Mouse (Mus musculus): Measurements from ENCODE around the gene Laptm4a. TPM values are rescaled to one million over a fixed set of nuclear protein-coding genes. Genes with fewer than 3 reads are reported as not detected.
A peak's percentile ranks its signal among the peaks of the same experiment; 100 is the strongest.

Laptm4a gene
- polyA plus RNA-seq, 1 experiment from 2014 or later, result 313 TPM

DNA sequence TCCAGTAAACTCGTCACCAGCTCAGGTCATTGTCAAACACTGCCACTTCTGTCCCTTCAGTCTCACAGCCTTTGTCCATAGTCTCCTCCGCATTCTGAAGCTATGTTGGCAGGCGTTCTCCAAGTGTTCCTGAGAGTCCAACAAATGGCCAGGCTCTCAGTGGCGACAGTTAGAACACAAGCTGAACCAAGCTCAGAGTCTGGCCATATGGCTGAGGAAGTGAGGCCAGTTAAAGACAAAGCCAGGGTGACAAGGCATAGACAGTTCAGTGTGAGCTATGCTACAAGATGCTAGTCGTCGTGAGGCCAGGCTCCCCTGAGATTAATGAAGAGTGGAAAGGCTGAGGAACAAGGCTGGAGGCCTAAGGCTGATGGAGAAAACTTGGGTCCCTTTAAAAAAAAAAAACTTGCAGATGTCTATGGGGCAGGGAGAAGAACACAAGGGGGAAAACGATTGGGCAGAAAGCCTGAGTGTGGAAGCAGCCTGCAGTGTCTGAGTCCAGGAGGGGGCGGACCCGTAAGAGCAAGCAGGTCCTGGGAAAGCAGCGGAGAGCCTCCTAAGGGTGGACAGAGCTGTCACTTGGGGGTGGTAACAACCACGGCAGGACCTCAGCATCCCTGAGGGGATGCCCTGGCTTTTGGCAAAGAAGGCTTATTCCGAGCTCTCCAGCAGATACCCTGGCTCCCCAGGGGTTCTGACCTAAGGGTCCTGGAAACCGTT, 36.9 kb upstream of the Laptm4a start:
- H3K4me3 ChIP-seq (ENCODE audit: low read length), result no peak overlapping the region
- peak; percentile 59; the same call in 1 of the 2 replicates for ATAC-seq (replicated peaks; ENCODE audit: extremely low read depth, insufficient read depth, low FRiP score)
- H3K9ac ChIP-seq (ENCODE audit: low read length), result no peak overlapping the region
- no peaks in the 10 kb centered on the region for H3K36me3 ChIP-seq (ENCODE audit: control insufficient read depth, insufficient read depth)
- no peaks in the 10 kb centered on the region for H3K9me3 ChIP-seq (replicated peaks; ENCODE audit: control insufficient read depth, low read length)
- 26% methylated on average over 13 of the region's 13 CpGs for WGBS
- H3K4me1 ChIP-seq (ENCODE audit: control insufficient read depth, insufficient read depth, low read length), result peaks cover 20% of the 10 kb centered on the region
- peak overlapping the region; percentile 38 for H3K4me2 ChIP-seq (ENCODE audit: low read depth, low read length)
- no peaks in the 10 kb centered on the region for H3K27me3 ChIP-seq (ENCODE audit: control insufficient read depth, insufficient read depth, low read length)
- H3K27ac ChIP-seq (ENCODE audit: low read length), result peak overlapping the region; percentile 66

DNA sequence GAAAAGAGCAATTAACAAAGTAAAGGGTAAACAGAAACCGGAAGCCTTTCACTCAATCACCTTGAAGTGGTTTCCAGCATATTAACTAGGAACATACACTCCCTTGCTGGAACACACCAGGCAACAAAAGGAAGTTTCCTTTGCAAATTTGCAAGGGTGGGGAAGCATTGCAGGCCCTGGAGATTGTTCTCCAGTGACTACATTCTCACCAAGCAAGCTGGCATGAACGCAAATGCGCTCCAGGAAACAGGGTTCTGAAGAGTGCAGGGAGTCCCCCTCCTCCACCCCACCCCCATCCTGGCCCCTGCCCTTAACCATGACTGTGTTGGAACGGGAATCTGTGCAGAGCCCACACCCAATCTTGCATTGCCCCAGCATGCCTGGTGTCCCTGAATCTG, 36.3 kb upstream of the Laptm4a start:
- Histone ChIP-seq H3K27me3 (ENCODE audit: control insufficient read depth, insufficient read depth, low read length) (no peaks in the 10 kb centered on the region), H3K9me3 (replicated peaks; ENCODE audit: control insufficient read depth, low read length) (no peaks in the 10 kb centered on the region), H3K9ac (ENCODE audit: low read length) (no peak overlapping the region), H3K4me1 (ENCODE audit: control insufficient read depth, insufficient read depth, low read length) (peaks cover 21% of the 10 kb centered on the region), H3K4me3 (ENCODE audit: low read length) (no peak overlapping the region), H3K36me3 (ENCODE audit: control insufficient read depth, insufficient read depth) (no peaks in the 10 kb centered on the region), H3K27ac (ENCODE audit: low read length) (peak overlapping the region; percentile 66), H3K4me2 (ENCODE audit: low read depth, low read length) (peak overlapping the region; percentile 38)
- ATAC-seq (replicated peaks; ENCODE audit: extremely low read depth, insufficient read depth, low FRiP score), result peak; percentile 64; the same call in 1 of the 2 replicates
- WGBS, result 20% methylated on average over 4 of the region's 4 CpGs

DNA sequence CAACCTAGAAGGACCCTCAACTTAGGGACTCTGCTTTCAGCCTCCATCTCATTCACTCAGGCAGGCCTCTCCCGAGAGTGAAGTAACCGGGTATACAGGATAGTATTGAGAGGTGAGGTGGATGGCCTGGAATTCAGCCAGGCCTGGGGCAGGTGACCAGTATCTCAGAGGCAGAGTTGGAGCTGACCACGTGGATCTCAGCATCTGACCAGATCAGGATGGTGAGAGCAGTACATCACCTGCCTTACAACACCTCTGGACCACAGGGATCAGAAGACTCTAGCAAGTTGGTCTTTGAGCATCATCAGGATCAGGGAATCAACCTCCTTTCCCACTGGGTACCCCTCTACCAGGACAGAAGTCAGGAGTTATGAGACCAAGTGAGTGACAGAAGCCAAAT, 35.5 kb upstream of the Laptm4a start:
- Histone ChIP-seq H3K27me3 (ENCODE audit: control insufficient read depth, insufficient read depth, low read length) (no peaks in the 10 kb centered on the region), H3K4me3 (ENCODE audit: low read length) (no peak overlapping the region), H3K9ac (ENCODE audit: low read length) (no peak overlapping the region), H3K36me3 (ENCODE audit: control insufficient read depth, insufficient read depth) (no peaks in the 10 kb centered on the region), H3K4me2 (ENCODE audit: low read depth, low read length) (no peak overlapping the region), H3K27ac (ENCODE audit: low read length) (peak overlapping the region; percentile 66), H3K4me1 (ENCODE audit: control insufficient read depth, insufficient read depth, low read length) (peaks cover 21% of the 10 kb centered on the region), H3K9me3 (replicated peaks; ENCODE audit: control insufficient read depth, low read length) (no peaks in the 10 kb centered on the region)
- WGBS, result 39% methylated on average over 3 of the region's 3 CpGs
- no peak for ATAC-seq (replicated peaks; ENCODE audit: extremely low read depth, insufficient read depth, low FRiP score)

DNA sequence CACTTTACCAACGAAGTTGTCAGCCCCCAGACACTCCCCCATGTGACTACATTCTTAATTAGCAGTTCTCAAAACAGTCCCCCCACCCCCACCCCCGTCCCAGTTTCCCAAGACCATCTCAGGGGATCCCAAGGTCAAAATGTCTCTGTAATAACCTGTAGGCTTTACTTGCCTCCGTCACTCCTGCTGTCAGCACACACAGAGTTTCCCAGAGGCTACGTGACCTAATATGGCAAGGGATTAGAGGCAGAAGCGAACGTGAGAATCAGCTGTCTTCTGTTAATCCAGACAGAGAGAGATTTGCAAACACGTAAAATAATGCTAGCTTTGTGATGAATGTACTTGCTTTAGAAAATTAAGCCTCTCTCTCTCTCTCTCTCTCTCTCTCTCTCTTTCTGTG, 33.0 kb upstream of the Laptm4a start:
- H3K9ac ChIP-seq (ENCODE audit: low read length), result no peak overlapping the region
- no peaks in the 10 kb centered on the region for H3K27me3 ChIP-seq (ENCODE audit: control insufficient read depth, insufficient read depth, low read length)
- no peak overlapping the region for H3K4me2 ChIP-seq (ENCODE audit: low read depth, low read length)
- 36% methylated on average over 7 of the region's 7 CpGs for WGBS
- no peaks in the 10 kb centered on the region for H3K36me3 ChIP-seq (ENCODE audit: control insufficient read depth, insufficient read depth)
- ATAC-seq (replicated peaks; ENCODE audit: extremely low read depth, insufficient read depth, low FRiP score), result no peak
- peaks cover 21% of the 10 kb centered on the region for H3K4me1 ChIP-seq (ENCODE audit: control insufficient read depth, insufficient read depth, low read length)
- no peaks in the 10 kb centered on the region for H3K9me3 ChIP-seq (replicated peaks; ENCODE audit: control insufficient read depth, low read length)
- no peak overlapping the region; the same call in 1 of the 2 replicates for H3K27ac ChIP-seq (ENCODE audit: low read length)
- H3K4me3 ChIP-seq (ENCODE audit: low read length), result no peak overlapping the region

DNA sequence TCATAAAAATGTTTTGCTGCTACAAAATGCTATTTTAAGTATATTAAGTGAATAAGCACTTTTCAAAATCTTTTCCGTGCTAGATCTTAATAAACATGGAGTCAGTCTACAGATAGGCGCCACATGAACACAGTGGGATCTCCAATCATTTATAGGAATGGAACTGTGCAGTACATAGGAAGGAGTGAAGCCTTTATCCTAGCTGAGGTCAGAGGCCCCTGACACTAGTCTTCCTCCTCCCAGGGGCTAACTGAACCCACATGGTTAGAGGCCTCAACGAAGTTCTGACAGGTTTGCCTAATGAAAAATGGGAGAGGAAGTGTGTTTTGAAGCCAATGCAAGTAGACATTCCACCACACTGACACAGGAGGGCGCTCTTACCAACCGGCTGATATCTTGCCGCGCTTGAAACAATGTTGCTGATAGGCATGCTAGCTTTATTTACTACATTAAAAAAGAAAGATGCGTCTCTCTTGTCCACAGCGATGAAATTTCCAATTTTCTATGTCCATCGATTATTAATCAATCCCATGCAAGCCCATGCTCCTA, 32.3 kb upstream of the Laptm4a start:
- H3K4me1 ChIP-seq (ENCODE audit: control insufficient read depth, insufficient read depth, low read length), result peaks cover 21% of the 10 kb centered on the region
- H3K4me2 ChIP-seq (ENCODE audit: low read depth, low read length), result no peak overlapping the region
- no peaks in the 10 kb centered on the region for H3K36me3 ChIP-seq (ENCODE audit: control insufficient read depth, insufficient read depth)
- no peak overlapping the region for H3K27ac ChIP-seq (ENCODE audit: low read length)
- H3K4me3 ChIP-seq (ENCODE audit: low read length), result no peak overlapping the region
- WGBS, result 16% methylated on average over 10 of the region's 10 CpGs
- H3K27me3 ChIP-seq (ENCODE audit: control insufficient read depth, insufficient read depth, low read length), result no peaks in the 10 kb centered on the region
- no peak overlapping the region for H3K9ac ChIP-seq (ENCODE audit: low read length)
- no peaks in the 10 kb centered on the region for H3K9me3 ChIP-seq (replicated peaks; ENCODE audit: control insufficient read depth, low read length)
- ATAC-seq (replicated peaks; ENCODE audit: extremely low read depth, insufficient read depth, low FRiP score), result no peak

DNA sequence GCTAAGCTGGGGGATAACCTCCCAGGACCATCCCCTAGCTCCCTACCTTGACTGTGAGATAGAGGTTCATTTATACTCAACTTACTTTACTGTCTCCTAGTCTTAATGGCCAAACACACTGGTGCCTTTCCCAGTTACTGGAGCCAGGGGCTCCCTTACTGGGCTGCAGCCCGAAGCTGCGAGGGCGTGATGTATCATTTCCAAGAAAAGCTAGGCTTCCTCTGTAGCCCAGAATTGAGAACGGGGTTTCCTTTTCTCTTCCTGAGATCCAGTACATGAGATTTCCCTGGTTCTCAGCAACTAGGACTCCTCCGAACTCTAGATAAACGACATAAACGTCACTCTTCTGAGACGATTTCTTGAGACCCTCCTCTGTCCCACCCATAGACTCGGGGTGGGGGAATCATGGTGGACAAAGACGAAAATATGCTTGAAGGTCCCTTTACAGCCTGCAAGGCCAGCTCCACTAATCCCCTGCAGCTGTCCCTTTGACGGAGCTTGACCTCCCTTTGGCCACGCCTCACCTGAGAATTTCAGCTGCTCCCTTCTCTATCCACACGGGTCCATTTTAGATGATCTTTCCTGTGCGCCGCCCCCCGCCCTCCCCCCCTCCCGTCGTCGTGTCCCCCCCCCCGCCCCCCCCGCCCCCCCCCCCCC, 28.5 kb upstream of the Laptm4a start:
- WGBS, result 40% methylated on average over 13 of the region's 21 CpGs
- 0 out of 2 replicates have a peak, but pooled peaks cover 9% of the 10 kb centered on the region for H3K4me1 ChIP-seq (ENCODE audit: control insufficient read depth, insufficient read depth, low read length)
- H3K9ac ChIP-seq (ENCODE audit: low read length), result no peak overlapping the region
- H3K27ac ChIP-seq (ENCODE audit: low read length), result no peak overlapping the region
- peak overlapping the region; percentile 52 for H3K4me2 ChIP-seq (ENCODE audit: low read depth, low read length)
- no peaks in the 10 kb centered on the region for H3K27me3 ChIP-seq (ENCODE audit: control insufficient read depth, insufficient read depth, low read length)
- ATAC-seq (replicated peaks; ENCODE audit: extremely low read depth, insufficient read depth, low FRiP score), result no peak
- H3K4me3 ChIP-seq (ENCODE audit: low read length), result no peak overlapping the region; the same call in 1 of the 2 replicates
- H3K9me3 ChIP-seq (replicated peaks; ENCODE audit: control insufficient read depth, low read length), result no peaks in the 10 kb centered on the region
- no peaks in the 10 kb centered on the region for H3K36me3 ChIP-seq (ENCODE audit: control insufficient read depth, insufficient read depth)

DNA sequence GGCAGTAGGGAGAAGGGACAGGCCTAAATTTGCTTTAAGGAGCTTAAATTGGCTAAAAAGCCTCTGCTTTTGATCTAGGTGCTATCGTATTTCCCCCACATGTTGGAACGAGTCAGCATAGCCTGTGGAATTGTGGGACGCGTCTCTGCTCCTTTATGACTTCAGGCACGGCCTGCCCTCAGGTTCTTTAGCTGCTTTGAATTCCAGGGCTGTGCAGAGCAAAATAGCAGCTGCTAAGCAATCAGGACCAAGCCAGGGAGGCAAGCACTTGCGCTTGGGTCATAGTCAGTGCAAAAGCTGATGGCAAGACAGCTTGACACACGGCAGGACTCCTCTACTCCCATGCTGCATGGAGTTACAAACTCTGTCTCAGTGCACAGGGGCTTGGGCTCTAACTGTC, 24.3 kb upstream of the Laptm4a start:
- Histone ChIP-seq H3K4me1 (ENCODE audit: control insufficient read depth, insufficient read depth, low read length) (peaks cover 18% of the 10 kb centered on the region), H3K4me3 (ENCODE audit: low read length) (no peak overlapping the region), H3K9ac (ENCODE audit: low read length) (no peak overlapping the region), H3K27ac (ENCODE audit: low read length) (peak overlapping the region; percentile 72), H3K4me2 (ENCODE audit: low read depth, low read length) (no peak overlapping the region), H3K9me3 (replicated peaks; ENCODE audit: control insufficient read depth, low read length) (no peaks in the 10 kb centered on the region), H3K36me3 (ENCODE audit: control insufficient read depth, insufficient read depth) (no peaks in the 10 kb centered on the region), H3K27me3 (ENCODE audit: control insufficient read depth, insufficient read depth, low read length) (no peaks in the 10 kb centered on the region)
- 27% methylated on average over 7 of the region's 7 CpGs for WGBS
- peak; percentile 67 for ATAC-seq (replicated peaks; ENCODE audit: extremely low read depth, insufficient read depth, low FRiP score)

DNA sequence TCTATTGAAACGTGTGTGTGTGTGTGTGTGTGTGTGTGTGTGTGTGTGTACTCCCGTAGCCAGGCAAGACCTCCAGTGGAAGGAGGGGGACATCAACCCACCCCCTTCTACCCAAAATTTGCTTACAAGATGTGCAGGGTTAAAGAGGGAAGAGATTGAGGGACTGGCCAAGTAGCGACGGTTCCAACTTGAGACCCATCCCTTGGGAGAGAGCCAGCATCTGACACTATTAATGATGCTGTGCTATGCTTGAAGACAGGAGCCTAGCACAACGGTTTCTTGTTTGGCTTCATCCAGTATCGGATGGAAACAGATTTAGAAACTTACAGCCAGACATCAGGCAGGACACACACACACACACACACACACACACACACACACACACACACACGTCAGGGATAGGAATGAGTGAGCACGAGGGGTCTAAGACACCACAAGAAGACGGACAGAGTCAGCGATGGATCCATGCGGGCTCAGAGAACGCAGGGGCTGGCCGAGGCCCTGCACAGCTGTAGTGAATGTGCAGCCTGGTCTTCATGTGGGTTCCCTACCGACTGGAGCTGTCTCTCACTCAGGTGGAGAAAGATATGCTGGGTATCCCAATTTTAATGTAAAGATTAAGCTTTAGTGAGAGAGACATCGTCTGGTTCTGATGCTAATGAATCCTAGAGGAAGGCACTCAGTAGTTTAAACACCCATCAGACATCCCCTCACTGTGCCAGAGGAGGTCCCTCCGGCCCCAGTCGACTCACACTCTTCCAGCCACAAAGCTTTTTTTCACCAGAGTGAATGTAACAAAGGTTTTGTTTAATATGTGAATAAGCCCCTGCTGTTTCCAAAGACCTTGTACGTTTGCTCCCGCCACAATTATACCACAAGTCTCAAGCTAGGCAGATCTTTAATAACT, 22.3 kb upstream of the Laptm4a start:
- Histone ChIP-seq H3K27ac (ENCODE audit: low read length) (no peak overlapping the region), H3K9me3 (replicated peaks; ENCODE audit: control insufficient read depth, low read length) (no peaks in the 10 kb centered on the region), H3K4me1 (ENCODE audit: control insufficient read depth, insufficient read depth, low read length) (peaks cover 18% of the 10 kb centered on the region), H3K9ac (ENCODE audit: low read length) (no peak overlapping the region), H3K27me3 (ENCODE audit: control insufficient read depth, insufficient read depth, low read length) (no peaks in the 10 kb centered on the region), H3K36me3 (ENCODE audit: control insufficient read depth, insufficient read depth) (no peaks in the 10 kb centered on the region), H3K4me3 (ENCODE audit: low read length) (no peak overlapping the region), H3K4me2 (ENCODE audit: low read depth, low read length) (no peak overlapping the region)
- 68% methylated on average over 19 of the region's 19 CpGs for WGBS
- ATAC-seq (replicated peaks; ENCODE audit: extremely low read depth, insufficient read depth, low FRiP score), result no peak

All from heart, embryonic 16.5 days (tissue).